Mouse (Mus musculus) bone marrow macrophage, adult 2 months (primary cell): ENCODE data around the gene Shc3.

Experiments
- CTCF ChIP-seq: IDR thresholded peaks from 2 replicates; pipeline ENCODE4 v1.5.1; 2012; ENCODE audit warnings: low read depth, mild to moderate bottlenecking, low read length, moderate library complexity
- POLR2A ChIP-seq: IDR thresholded peaks from 2 replicates; pipeline ENCODE4 v1.6.1; 2012; ENCODE audit warnings: mild to moderate bottlenecking, low read depth, low read length, borderline replicate concordance

GRCm38 (mm10) chr13:51567078-51567395, 2.2 kb downstream of the Shc3 start:
- TF ChIP-seq CTCF (no peak), POLR2A (no peak)
